10 mouse cellular contexts compared by ENCODE assay signal in genomic region chr11:106020051-106020763, GRCm38 (mm10). TPM values are rescaled to one million over a fixed set of nuclear protein-coding genes. Genes with fewer than 3 reads are reported as not detected.
DNase-seq lines count a peak whose midpoint lies in the region; ATAC-seq lines count a peak whose summit lies in the region.
"Had no signal": no experiment of that assay in that cellular context is flagged by ENCODE, and none has a peak within 500 bp of the region (broad histone marks: within the 10 kb centered on the region; RNA-seq: fewer than 3 reads in every experiment).

No protein-coding gene starts in this region.

- H3K27me3 ChIP-seq in heart, embryonic 13.5 days (replicated peaks) = peaks cover 76% of the 10 kb centered on the region
- peaks cover 16% of the 10 kb centered on the region for H3K27me3 ChIP-seq in neural tube, embryonic 13.5 days

- H3K4me3 ChIP-seq in heart, embryonic 13.5 days = peak overlapping the region; percentile 42
- peak overlapping the region; percentile 46 for H3K4me3 ChIP-seq in neural tube, embryonic 13.5 days

- ATAC-seq in heart, embryonic 13.5 days (ENCODE audit: extremely low read depth, insufficient number of reproducible peaks, low FRiP score, low TSS enrichment) = no peak
- peak; percentile 86 for ATAC-seq in neural tube, embryonic 13.5 days (ENCODE audit: low read depth)
- ATAC-seq: Patski had no signal

- peaks cover 10% of the 10 kb centered on the region for H3K4me1 ChIP-seq in heart, embryonic 13.5 days
- H3K4me1 ChIP-seq in neural tube, embryonic 13.5 days (replicated peaks) = peaks cover 17% of the 10 kb centered on the region

- 2% methylated on average over 47 of the region's 50 CpGs for WGBS in heart, embryonic 13.5 days
- WGBS in neural tube, embryonic 13.5 days = 1% methylated on average over 50 of the region's 50 CpGs

- H3K9ac ChIP-seq in heart, embryonic 13.5 days = peak overlapping the region; percentile 47
- H3K9ac ChIP-seq in neural tube, embryonic 13.5 days = peak overlapping the region; percentile 76

- peak overlapping the region; percentile 70 for H3K4me2 ChIP-seq in heart, embryonic 13.5 days
- H3K4me2 ChIP-seq in neural tube, embryonic 13.5 days = peak overlapping the region; percentile 67

- no peaks in the 10 kb centered on the region for H3K9me3 ChIP-seq in heart, embryonic 13.5 days
- no peaks in the 10 kb centered on the region for H3K9me3 ChIP-seq in neural tube, embryonic 13.5 days

- H3K36me3 ChIP-seq in heart, embryonic 13.5 days = no peaks in the 10 kb centered on the region
- no peaks in the 10 kb centered on the region for H3K36me3 ChIP-seq in neural tube, embryonic 13.5 days

- no peak for DNase-seq in heart, adult 9 months (ENCODE audit: low spot score in 2 of 2)
- peak; percentile 73 for DNase-seq in WW6 (ENCODE audit: low read depth, low spot score)
- peak; percentile 3 for DNase-seq in forelimb bud, embryonic 11.5 days (ENCODE audit: low read depth, low spot score)
- peak; percentile 57 to 64 for DNase-seq in left cerebral cortex, adult 18-20 months (ENCODE audit: low spot score in 2 of 2)
- no peak for DNase-seq in spleen, postnatal 4 days (ENCODE audit: low spot score in 2 of 2)
- no peak for DNase-seq in adrenal gland, adult (ENCODE audit: inconsistent age in 2 of 2, low spot score in 1 of 2)

- no peak overlapping the region for H3K27ac ChIP-seq in heart, embryonic 13.5 days (replicated peaks)
- peak overlapping the region; percentile 61 for H3K27ac ChIP-seq in neural tube, embryonic 13.5 days (replicated peaks)

RNA-seq across cellular contexts. Expression of gene Kcnh6, which starts 12.3 kb away (rescaled TPM):
- 0.13 and 0.17 TPM in 2 replicates for polyA plus RNA-seq in heart, embryonic 13.5 days (2015; fragmentation: Nextera tagmentation; extraction: Ambion mirVana)
- 1 to 10 TPM; 2.1 to 2.6 TPM for total RNA-seq in left cerebral cortex, adult 18-20 months (2021)
- 9.2 and 16.7 TPM in 2 replicates for polyA plus RNA-seq in neural tube, embryonic 13.5 days (2015; fragmentation: Nextera tagmentation; extraction: Ambion mirVana)
- polyA plus RNA-seq: Patski had no signal

RNA-seq across cellular contexts. Expression of gene Dcaf7, which starts 16.5 kb away (rescaled TPM):
- 43.0 and 43.8 TPM in 2 replicates for polyA plus RNA-seq in heart, embryonic 13.5 days (2015; fragmentation: Nextera tagmentation; extraction: Ambion mirVana)
- total RNA-seq in left cerebral cortex, adult 18-20 months (2021) = 100 to 1,000 TPM; 128 to 138 TPM
- 110 and 116 TPM in 2 replicates for polyA plus RNA-seq in neural tube, embryonic 13.5 days (2015; fragmentation: Nextera tagmentation; extraction: Ambion mirVana)

RNA-seq across cellular contexts. Expression of gene Ace3, which starts 25.7 kb away (rescaled TPM):
- polyA plus RNA-seq in heart, embryonic 13.5 days (2015; fragmentation: Nextera tagmentation; extraction: Ambion mirVana) = not detected in 2 replicates
- total RNA-seq in left cerebral cortex, adult 18-20 months (2021) = not detected
- polyA plus RNA-seq in neural tube, embryonic 13.5 days (2015; fragmentation: Nextera tagmentation; extraction: Ambion mirVana) = not detected in 2 replicates
- total RNA-seq: left cerebral cortex, postnatal 14 days had no signal
- polyA plus RNA-seq: Patski had no signal

RNA-seq across cellular contexts. Expression of gene Taco1, which starts 45.7 kb away (rescaled TPM):
- polyA plus RNA-seq in heart, embryonic 13.5 days (2015; fragmentation: Nextera tagmentation; extraction: Ambion mirVana) = 9.0 and 11.0 TPM in 2 replicates
- total RNA-seq in left cerebral cortex, adult 18-20 months (2021) = 10 to 100 TPM; 17.9 to 19.7 TPM
- polyA plus RNA-seq in neural tube, embryonic 13.5 days (2015; fragmentation: Nextera tagmentation; extraction: Ambion mirVana) = 7.5 and 8.9 TPM in 2 replicates

RNA-seq across cellular contexts. Expression of gene Ace, which starts 52.5 kb away (rescaled TPM):
- 0.96 and 1.1 TPM in 2 replicates for polyA plus RNA-seq in heart, embryonic 13.5 days (2015; fragmentation: Nextera tagmentation; extraction: Ambion mirVana)
- 10 to 100 TPM; 14.3 to 18.6 TPM for total RNA-seq in left cerebral cortex, adult 18-20 months (2021)
- 2.0 and 2.4 TPM in 2 replicates for polyA plus RNA-seq in neural tube, embryonic 13.5 days (2015; fragmentation: Nextera tagmentation; extraction: Ambion mirVana)

Comparison
In these comparisons a context has a peak if more than half of its experiments do, and no peak if none do; other contexts are left out.
1. DNase-seq: peak in WW6 (single experiment), forelimb bud, embryonic 11.5 days (single experiment) and left cerebral cortex, adult 18-20 months (2 of 2); none in heart, adult 9 months (0 of 2), spleen, postnatal 4 days (0 of 2) and adrenal gland, adult (0 of 2).